Mouse (Mus musculus) gastrocnemius, postnatal 14 days (tissue): ENCODE data around the gene Klhl3. TPM values are rescaled to one million over a fixed set of nuclear protein-coding genes. Genes with fewer than 3 reads are reported as not detected.

Experiments
- DNase-seq: peaks from one replicate; pipeline ENCODE4 v3.0.0; 2021; ENCODE audit warnings: mixed read lengths
- intact Hi-C: fragments of 180-260 bp; cut with DNase I; formaldehyde crosslinking; loops from one replicate; pipeline ENCODE4 v1.15.1; 2025; ENCODE audit warnings: low total_unique reads
- total RNA-seq, 2 experiments: library from RNA; stranded (reverse); gene quantifications; 2 replicates each; pipeline ENCODE4 v1.2.3; 2021

Gene Klhl3
- total RNA-seq, 2 experiments from 2014 or later: 1.0 to 1.2 TPM

DNA sequence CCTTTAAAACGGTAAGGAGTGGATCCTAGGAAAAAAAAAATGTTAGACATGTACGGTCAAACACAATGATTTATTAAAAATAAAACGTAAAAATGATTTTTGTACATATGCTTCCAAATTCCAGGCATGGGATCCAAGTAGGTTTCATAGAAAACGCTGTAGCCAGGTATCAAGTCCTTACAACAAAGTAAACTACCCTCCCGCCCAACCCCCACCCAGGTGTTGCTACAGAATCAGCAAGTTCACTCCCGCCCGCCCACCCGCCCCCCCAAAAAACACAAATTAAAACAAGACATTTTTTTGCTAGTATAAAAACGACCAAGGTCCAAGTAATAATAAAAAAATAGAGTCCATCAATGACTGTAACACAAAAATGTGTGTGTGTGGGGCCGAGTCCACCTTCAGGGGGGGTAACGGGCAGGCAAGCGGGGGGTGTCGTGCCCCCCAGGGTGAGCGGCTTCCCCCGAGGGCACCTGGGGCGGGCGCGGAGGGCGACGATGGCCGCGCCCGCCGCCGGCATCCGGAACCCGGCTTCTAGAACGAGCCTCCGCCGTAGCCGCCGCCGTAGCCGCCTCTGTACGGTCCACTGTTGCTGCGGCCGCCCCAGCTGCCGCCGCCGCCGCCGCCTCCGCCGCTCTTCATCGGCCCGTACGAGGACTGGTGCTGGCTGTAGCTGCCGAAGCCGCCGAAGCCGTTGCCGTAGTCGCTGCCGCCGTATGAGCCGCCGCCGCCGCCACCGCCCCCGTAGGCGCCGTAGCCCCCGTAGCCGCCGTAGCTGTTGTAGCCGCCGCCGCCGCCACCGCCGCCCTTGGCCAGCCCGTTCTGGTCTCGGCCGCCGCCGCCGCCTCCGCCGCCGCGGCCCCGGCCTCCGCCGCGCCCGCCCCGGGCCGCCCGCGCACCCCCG is 13.7 kb upstream of the Klhl3 start:
- DNase-seq: no peak
- intact Hi-C loops: no loop called here

DNA sequence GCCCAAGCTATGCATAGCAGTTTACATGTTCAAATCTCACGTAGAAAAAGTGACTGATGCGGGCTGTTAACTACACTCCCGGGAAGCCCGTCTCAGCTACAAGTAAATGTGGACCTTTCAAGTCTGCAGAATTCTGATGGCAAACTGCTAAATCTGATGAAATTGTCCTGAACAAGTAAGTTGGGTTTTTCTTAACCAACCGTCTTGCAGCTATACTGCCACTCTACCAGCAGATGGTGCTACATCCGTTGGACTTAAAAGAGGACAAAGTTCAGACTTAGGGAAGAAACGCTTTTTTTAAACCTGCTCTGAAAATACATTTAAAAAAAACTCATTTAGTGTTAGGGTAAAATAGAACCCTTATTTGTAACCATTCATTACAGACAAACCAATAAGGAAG is 12.7 kb upstream of the Klhl3 start:
- no peak for DNase-seq
- intact Hi-C loops: no loop called here

DNA sequence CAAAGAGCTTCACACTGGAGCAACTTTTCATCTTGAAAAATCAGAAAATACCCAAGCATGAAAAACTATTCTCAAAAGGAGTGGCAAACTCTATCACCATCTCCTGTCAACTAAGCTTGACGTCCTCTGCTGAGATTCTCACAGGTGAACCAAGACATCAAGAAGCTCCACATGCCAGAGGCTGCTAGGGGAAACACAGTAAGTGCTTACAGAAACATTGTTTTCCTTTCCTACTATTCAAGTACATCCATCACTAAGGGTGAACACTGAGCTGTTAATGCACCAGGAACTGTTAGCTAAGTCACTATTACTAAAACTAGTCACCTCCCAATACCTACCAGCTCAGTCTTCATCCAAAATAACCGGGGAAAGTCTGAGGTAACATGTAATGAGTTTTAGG is 11.6 kb upstream of the Klhl3 start:
- intact Hi-C loops: no loop called here
- DNase-seq: no peak

DNA sequence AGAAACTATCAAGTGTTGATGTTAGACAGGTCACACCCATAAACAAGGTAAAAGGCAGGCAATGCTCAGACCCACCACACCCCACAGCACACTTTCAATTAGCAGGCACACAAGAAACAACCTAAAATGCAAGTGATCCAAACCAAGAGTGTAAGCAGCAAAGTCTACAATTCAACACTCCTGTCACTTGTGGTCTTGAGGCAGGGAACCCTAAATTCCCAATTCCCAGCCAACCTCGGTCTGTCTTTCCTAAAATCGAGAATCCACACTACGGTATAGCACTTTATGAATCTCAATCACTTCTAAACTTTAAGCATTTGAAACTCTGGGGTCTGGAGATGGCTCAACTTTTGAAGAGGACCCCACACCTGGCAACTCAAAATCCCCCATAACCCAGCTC is 10.9 kb upstream of the Klhl3 start:
- intact Hi-C loops: no loop called here

DNA sequence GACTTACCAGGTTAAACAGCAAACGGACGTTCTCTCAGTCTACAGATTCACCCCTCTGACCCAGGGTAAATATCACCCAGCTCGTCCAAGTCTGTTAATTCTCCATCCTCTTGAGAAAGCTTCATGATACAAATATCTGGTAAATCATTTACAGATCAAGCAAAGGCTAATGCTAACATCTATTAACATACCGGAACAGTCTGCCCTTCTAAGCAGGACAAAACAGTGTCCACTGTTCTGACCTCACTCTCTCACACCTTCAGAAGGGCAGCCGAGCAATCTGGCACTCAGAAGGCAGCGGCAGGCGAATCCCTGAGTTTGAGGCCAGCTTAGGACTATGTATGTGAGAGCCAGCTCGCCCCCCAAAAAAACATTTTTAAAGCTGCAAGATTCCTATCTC is 10.0 kb upstream of the Klhl3 start:
- intact Hi-C loops: no loop called here
- no peak for DNase-seq

More for the DNA sequence above, 10.9 kb upstream of the Klhl3 start:
- DNase-seq: no peak

DNA sequence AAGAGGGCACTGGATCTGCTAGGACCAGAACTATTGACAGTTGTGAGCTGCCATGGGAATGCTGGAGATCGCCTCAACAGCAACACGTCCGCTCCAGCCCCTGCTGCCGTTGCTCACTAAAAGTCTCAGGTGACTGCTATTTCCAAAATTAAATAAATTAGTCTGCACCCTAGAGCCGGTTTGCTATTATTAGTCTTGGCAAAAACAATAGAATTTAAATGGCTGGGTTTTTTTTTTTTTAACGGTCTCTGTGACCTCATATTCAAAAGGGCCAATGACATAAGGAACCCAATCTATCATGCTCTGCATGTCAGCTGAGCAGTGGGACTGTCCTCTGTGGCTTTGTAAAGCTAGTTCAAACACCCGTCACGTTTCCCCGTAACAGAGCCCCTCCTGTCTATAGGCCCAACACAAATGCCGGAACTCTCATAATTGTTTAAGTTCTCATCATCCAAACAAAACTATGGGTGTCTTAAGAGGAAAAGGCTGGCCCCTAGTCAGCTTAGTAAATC is 9.4 kb upstream of the Klhl3 start:
- DNase-seq: no peak
- intact Hi-C loops: no loop called here

DNA sequence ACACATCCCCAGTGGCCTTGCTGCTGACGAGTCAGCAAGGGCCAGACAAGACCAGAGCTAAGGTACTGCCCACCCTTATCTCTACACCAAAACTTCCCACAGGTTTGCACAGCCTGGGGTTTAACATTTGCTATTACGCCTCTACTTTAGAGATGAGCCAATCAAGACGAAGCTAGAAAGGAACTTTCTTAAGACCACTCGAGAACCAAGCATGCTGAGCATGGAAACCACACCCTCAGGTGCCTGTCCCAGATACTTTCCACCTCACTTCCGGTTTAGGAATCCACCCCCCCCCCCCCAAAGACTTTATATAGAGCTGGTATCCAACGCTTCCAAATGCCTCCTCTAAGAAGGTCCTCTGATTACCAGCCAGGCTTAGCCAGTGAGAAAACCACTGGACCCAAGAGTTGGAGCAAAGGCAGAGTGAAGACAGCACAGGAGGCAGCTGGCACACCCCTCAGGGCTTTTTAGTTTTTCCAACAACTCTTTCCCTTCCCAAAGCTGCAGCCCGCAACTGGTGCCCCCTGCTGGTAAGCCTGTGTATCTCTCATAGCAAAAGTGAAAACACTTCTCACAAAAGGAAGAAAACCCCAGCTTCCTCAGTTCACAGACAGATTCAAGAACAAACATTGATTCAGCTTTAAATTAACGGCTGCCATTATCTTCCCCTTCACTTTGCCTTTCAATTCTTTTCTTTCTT is 4.1 kb upstream of the Klhl3 start:
- intact Hi-C loops: no loop called here
- DNase-seq: peak; percentile 77

DNA sequence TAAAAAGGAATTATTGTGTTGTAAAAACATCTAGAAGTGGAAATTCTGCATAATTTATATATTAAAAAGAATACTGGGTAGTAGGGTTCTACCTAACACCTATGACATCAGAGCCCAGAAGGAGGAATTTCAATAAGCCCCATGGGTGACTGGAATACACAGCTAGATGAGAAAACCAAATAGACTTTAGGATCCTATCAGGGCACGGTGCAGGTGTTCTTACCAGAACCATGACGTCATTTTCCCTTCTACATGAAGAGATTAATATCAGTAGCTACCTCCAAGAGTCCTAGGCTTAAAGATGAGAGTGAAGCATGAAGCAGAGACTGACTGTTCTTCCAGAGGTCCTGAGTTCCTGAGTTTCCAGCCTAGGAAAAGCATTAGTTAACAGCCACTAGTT is 3.4 kb upstream of the Klhl3 start:
- intact Hi-C loops: no loop called here
- no peak for DNase-seq

DNA sequence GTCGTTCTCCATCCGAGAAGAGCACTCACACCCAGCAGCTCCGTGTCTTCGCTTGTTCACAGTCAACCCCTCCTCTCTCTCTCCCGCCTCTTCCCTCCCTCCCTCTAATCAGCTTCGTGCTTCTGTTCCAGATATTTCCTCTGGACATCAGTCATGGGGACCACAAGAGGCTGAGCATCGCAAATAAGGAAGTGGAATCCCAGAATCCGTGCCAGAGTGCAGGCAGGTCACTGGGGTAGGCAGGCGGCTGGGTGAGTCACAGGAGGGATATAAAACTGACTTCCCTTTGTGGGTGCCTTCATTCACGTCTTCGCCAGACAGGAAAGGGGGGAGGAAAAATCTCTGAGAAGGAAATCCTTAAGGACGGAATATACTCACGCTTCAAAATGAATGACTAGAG is 1.8 kb upstream of the Klhl3 start:
- intact Hi-C loops: no loop called here
- DNase-seq: no peak

DNA sequence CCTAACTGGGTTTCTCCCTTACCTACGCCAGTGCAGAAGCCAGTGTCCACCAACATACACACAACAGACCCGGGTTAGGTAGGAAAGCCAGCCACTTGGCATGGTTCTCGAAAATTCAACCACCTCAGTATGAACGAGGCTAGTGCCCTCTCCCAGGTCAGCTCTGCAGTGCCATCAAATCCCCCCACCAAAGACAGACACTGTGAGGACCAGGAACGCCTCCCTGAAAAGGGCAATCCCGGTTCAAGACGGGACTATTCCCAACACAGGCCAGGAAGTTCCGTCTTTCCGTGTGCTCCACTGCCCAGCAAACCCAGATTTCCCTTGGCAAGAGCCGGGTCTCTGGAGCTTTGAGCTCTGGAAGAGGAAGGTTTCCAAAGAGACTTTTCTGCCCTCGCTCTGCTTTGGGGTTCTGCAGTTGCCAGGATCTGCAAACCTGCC is 771 bp downstream of the Klhl3 start:
- DNase-seq: no peak
- intact Hi-C loops: loop anchor here (5.0 kb wide), 2 partner anchors 80 to 100 kb away; no protein-coding TSS in a partner anchor

DNA sequence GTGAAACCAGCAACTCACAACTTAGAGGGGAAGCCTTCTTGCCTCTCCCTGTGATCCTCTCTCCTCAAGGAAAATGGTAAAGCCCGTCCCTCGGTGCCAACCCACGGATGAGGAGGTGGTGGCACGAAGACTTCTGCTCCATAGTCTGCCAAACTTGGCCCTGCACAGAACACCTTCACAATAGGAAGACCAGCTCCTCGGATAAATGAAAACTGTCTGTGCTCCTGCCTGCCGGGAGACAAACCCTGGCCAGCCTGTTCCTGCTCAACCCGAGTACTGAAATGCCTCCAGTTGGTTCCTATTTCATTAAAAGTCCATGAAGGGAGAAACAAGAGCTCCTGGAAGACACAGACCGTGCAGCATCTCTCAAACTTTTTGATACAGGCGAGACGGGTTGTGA is 1.2 kb downstream of the Klhl3 start:
- intact Hi-C loops: loop anchor here (5.0 kb wide), 2 partner anchors 80 to 100 kb away; no protein-coding TSS in a partner anchor

DNA sequence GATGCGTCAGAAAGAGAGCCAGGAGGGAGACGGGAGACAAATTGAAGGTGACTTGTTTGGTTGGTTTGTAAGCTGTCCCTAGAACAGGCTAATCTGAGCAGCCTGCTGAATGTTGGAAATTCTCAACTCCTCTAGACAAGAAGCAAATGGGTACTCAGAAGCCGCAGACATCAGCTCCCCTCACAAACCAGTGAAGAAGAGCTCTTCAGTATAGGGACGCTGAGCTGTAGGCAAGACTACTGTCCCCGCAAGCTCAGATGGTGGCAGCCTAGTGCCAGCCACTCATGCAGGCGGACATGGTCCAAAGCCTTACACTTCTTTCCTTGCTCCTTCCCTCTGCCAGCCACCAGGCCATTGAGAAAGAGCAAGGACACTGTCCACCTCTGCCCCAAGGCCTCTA is 2.1 kb downstream of the Klhl3 start:
- intact Hi-C loops: loop anchor here (5.0 kb wide), 2 partner anchors 79 to 99 kb away; no protein-coding TSS in a partner anchor
- no peak for DNase-seq

More for the DNA sequence above, 1.2 kb downstream of the Klhl3 start:
- DNase-seq: no peak

DNA sequence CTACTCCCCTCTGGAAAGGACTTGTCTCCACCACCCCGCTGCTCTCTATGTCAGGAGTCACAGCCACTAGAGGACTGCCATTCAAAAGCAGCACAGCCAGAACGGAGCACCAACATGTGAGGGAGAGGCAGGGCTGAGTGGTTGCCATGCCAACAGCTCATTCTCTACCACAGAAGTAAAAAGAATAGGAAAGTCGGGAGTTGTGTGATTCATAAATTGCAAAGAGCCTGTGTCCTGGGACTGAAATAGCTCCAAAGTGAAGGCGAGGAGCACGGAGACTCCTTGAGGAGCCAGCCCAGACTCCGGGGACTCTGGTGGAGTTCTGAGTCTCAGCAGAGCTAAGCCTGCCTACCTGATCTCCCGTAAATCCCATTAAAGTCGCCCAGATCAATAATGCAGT is 22.7 kb downstream of the Klhl3 start:
- DNase-seq: no peak
- intact Hi-C loops: no loop called here

DNA sequence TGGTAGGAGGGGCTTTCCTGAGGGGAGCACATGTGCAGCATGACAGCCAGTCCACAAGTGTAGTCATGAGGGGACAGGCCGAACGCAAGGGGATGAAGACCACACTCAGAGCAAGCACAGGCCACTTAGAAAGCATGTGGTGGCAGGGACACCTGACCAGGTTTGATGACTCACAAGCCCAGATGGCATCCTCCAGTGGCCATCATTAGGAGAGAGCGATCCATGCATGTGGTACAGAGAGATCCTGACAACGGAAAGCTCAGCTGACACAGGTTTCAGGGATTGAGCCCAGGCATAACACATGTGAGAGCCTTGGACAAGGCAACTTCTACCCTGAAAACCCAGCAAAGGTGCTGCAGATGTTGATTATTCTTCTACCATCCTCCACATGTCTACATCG is 29.0 kb downstream of the Klhl3 start:
- intact Hi-C loops: no loop called here
- no peak for DNase-seq

DNA sequence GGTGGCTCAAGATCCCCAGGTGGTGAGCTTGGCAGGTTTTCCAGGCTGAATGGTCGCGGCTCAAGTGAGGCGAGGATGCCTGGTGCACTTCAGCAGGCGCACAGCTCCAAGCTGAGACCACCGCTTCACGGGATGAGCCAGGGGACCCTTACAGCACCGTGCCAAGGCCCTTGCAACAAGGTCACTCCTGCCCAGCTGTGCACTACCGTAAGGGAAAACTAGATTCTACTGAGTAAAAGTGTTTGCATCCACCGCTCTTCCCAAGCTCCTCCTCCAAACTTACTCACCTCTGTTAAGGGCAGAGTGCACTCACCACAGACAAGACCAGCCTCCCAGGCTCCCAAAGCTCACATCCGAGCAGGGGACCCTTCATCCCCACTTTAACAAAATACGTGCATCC is 29.9 kb downstream of the Klhl3 start:
- no peak for DNase-seq
- intact Hi-C loops: no loop called here

DNA sequence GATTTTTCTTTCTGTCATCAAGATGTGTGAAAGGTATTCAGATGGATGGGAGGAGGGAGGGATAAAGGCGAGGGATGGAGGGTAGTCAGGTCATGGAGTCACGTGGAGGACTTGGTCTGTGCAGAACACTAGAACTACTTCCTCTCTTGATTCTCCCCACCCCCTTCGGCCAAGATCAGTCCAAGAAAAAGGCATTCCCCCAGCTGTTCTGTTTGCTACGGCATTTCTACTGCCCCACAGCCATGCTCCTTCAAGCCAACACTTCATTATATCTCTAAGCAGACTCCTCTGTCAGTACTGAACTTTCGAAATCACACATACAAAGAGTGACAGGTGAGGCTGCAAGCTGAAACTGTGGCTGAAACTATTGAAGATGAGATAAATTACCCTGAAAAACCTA is 30.3 kb downstream of the Klhl3 start:
- intact Hi-C loops: no loop called here
- no peak for DNase-seq

DNA sequence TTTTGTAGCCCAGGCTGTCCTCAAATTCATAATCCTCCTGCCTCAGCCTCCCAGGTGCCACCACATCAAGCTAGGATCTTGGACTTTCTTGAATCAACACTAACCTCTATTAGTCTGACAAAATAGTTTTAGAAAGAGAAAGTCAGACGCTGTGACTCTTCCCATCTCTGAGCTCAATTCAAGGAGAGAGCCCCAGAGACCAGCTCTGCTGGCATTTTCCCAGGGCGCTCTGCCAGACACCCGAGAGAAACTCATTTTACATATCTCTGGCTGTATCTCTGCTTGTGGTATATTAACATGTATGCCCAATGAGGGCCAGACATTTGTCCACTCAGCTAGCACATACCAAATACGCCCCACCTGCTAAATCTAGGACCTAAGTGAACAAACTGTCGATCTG is 35.0 kb downstream of the Klhl3 start:
- no peak for DNase-seq
- intact Hi-C loops: no loop called here

DNA sequence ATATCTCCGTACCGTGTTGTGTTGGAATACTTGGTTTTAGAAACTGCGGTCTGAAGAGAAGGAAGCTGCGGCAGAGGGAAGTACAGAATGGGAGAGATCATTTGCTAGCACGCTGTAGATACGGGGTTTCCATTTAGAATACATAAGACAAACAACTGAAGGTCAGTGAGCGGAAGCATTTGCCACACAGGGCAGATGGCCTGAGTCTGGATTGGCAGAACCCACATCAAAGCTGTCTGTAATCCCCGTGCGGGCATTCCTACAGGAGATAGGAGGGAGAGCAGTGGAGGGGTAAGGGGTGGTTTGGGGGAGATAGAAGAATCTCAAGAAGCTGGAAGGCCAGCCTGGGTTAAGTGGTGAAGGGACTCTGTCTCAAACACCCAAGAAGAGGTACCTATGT is 38.5 kb downstream of the Klhl3 start:
- intact Hi-C loops: no loop called here
- DNase-seq: no peak

DNA sequence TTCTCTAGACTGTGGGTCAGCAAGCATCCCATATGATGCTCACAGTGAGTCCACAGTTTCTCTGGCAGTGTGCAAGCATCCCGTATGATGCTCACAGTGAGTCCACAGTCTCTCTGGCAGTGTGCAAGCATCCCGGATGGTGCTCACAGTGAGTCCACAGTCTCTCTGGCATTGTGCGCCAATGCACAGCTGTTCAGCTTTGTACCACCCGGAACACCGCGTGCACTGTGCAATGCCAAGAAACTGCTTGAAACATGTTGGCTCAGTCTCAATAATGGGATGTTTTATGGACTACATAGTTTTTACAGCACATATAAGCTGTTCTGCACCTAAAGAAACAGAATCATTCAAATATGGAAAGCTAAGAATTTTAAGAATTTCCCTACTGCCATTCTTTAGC is 38.9 kb downstream of the Klhl3 start:
- no peak for DNase-seq
- intact Hi-C loops: no loop called here

DNA sequence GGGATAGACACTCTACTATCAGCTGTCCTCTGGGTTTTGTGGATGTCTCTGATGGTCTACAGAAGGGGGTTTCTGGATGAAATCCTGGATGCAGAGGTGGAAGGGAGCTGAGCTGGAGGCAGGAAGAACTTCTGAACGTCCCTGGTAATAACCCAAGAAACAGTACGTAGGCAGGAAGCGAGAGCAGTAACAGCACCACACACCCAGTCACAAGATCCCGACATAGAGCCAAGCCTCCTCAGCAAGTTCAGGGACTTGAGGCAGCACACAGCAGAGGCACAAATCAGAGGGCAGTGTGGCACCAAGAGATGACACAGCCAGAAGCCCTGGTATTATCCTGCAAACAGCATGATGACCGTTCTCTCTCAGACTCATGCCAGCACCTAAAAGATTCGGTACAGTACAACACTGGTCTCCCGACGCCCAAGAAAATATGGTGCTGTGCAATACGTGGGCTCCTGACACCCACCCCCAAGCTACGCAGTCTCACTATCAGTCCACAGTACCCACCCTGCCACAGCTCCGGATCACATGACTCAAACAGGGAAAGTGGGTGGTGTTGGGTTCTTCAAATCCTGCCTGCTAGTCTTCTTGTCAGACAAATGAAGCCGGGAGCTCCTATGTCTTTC is 40.0 kb downstream of the Klhl3 start:
- no peak for DNase-seq
- intact Hi-C loops: no loop called here
